Mouse (Mus musculus): ENCODE results near the gene Nup107. TPM values are rescaled to one million over a fixed set of nuclear protein-coding genes. Genes with fewer than 3 reads are reported as not detected.
"Not testable (repeated sequence)": the region's sequence is repeated elsewhere in the genome, so short reads cannot be mapped to it uniquely, and the experiment has no call there.

Gene Nup107
- polyA plus RNA-seq, 1 experiment from 2014 or later = 74.7 TPM

GRCm38 (mm10) chr10:117705806-117706205 is 86.7 kb downstream of the Nup107 start:
- no peaks in the 10 kb centered on the region for H3K27me3 ChIP-seq
- ATAC-seq (ENCODE audit: borderline replicate concordance, extremely low read depth, low FRiP score, low TSS enrichment) = no peak
- no peak overlapping the region for H3K27ac ChIP-seq
- H3K4me2 ChIP-seq = no peak overlapping the region
- peaks cover 63% of the 10 kb centered on the region for H3K36me3 ChIP-seq
- H3K9me3 ChIP-seq = no peaks in the 10 kb centered on the region
- no peak overlapping the region for H3K4me3 ChIP-seq
- peaks cover 10% of the 10 kb centered on the region for H3K4me1 ChIP-seq
- no peak overlapping the region for H3K9ac ChIP-seq

GRCm38 (mm10) chr10:117704964-117705335 is 87.6 kb downstream of the Nup107 start:
- Histone ChIP-seq H3K4me1 (peaks cover 10% of the 10 kb centered on the region), H3K9me3 (no peaks in the 10 kb centered on the region), H3K27ac (no peak overlapping the region), H3K4me2 (no peak overlapping the region), H3K9ac (no peak overlapping the region), H3K36me3 (peaks cover 72% of the 10 kb centered on the region), H3K27me3 (no peaks in the 10 kb centered on the region), H3K4me3 (no peak overlapping the region)
- no peak for ATAC-seq (ENCODE audit: borderline replicate concordance, extremely low read depth, low FRiP score, low TSS enrichment)
- 97% methylated on average over 6 of the region's 6 CpGs for WGBS

- 96% methylated on average over 6 of the region's 6 CpGs for WGBS
- not testable (repeated sequence) for H3K9me3 ChIP-seq; H3K4me1 ChIP-seq; H3K27me3 ChIP-seq; H3K27ac ChIP-seq; ATAC-seq (ENCODE audit: borderline replicate concordance, extremely low read depth, low FRiP score, low TSS enrichment); H3K9ac ChIP-seq; H3K4me3 ChIP-seq; H3K4me2 ChIP-seq
- peaks cover 77% of the 10 kb centered on the region for H3K36me3 ChIP-seq
Observed at GRCm38 (mm10) chr10:117704314-117704963, 88.1 kb downstream of the Nup107 start.

GRCm38 (mm10) chr10:117703506-117703905 is 89.0 kb downstream of the Nup107 start:
- Histone ChIP-seq H3K36me3 (peaks cover 82% of the 10 kb centered on the region), H3K27ac (no peak overlapping the region), H3K4me3 (no peak overlapping the region), H3K9ac (no peak overlapping the region), H3K4me1 (no peaks in the 10 kb centered on the region; the same call in 1 of the 2 replicates), H3K9me3 (no peaks in the 10 kb centered on the region), H3K4me2 (no peak overlapping the region), H3K27me3 (no peaks in the 10 kb centered on the region)
- WGBS = 88% methylated on average over 3 of the region's 3 CpGs
- no peak for ATAC-seq (ENCODE audit: borderline replicate concordance, extremely low read depth, low FRiP score, low TSS enrichment)

- WGBS = 92% methylated on average over 6 of the region's 6 CpGs
- H3K9ac ChIP-seq = no peak overlapping the region
- H3K4me3 ChIP-seq = no peak overlapping the region
- no peak overlapping the region for H3K27ac ChIP-seq
- no peak for ATAC-seq (ENCODE audit: borderline replicate concordance, extremely low read depth, low FRiP score, low TSS enrichment)
- H3K4me1 ChIP-seq = no peaks in the 10 kb centered on the region; the same call in 1 of the 2 replicates
- H3K27me3 ChIP-seq = no peaks in the 10 kb centered on the region
- H3K9me3 ChIP-seq = no peaks in the 10 kb centered on the region
- peaks cover 89% of the 10 kb centered on the region for H3K36me3 ChIP-seq
- H3K4me2 ChIP-seq = no peak overlapping the region
Observed at GRCm38 (mm10) chr10:117702024-117702833, 90.3 kb downstream of the Nup107 start.

- Histone ChIP-seq H3K36me3 (peaks cover 90% of the 10 kb centered on the region), H3K4me2 (no peak overlapping the region), H3K9me3 (no peaks in the 10 kb centered on the region), H3K27me3 (no peaks in the 10 kb centered on the region), H3K9ac (no peak overlapping the region), H3K4me1 (no peaks in the 10 kb centered on the region), H3K4me3 (no peak overlapping the region), H3K27ac (no peak overlapping the region)
- WGBS = 89% methylated on average over 6 of the region's 6 CpGs
- ATAC-seq (ENCODE audit: borderline replicate concordance, extremely low read depth, low FRiP score, low TSS enrichment) = no peak
Observed at GRCm38 (mm10) chr10:117701034-117701829, 91.3 kb downstream of the Nup107 start.

Other genes starting within 250 kb of the Nup107 start
- 41.8 and 49.3 TPM in 2 replicates for gene Cpm, start 163.2 kb downstream of the Nup107 start, polyA plus RNA-seq (2015; fragmentation: Nextera tagmentation; extraction: Ambion mirVana)
- 38.5 and 47.7 TPM in 2 replicates for gene Mdm2, start 81.9 kb downstream of the Nup107 start, polyA plus RNA-seq (2015; fragmentation: Nextera tagmentation; extraction: Ambion mirVana)
- gene Slc35e3, start 46.3 kb downstream of the Nup107 start, polyA plus RNA-seq (2015; fragmentation: Nextera tagmentation; extraction: Ambion mirVana) = 17.5 and 18.5 TPM in 2 replicates
- 212 and 219 TPM in 2 replicates for gene Rap1b, start 53.3 kb upstream of the Nup107 start, polyA plus RNA-seq (2015; fragmentation: Nextera tagmentation; extraction: Ambion mirVana)